Comparison of ENCODE assay signal across 19 mouse cellular contexts in genomic region chr17:33631796-33632195, GRCm38 (mm10). TPM values are rescaled to one million over a fixed set of nuclear protein-coding genes. Genes with fewer than 3 reads are reported as not detected.
A peak's percentile ranks its signal among the peaks of the same experiment; 100 is the strongest.
DNase-seq lines count a peak whose midpoint lies in the region; ATAC-seq lines count a peak whose summit lies in the region.
"Had no signal": no experiment of that assay in that cellular context is flagged by ENCODE, and none has a peak within 500 bp of the region (broad histone marks: within the 10 kb centered on the region; RNA-seq: fewer than 3 reads in every experiment).

No protein-coding gene starts in this region.

- peaks cover 41% of the 10 kb centered on the region for H3K36me3 ChIP-seq in hindbrain, embryonic 10.5 days
- no peaks in the 10 kb centered on the region for H3K36me3 ChIP-seq in hindbrain, embryonic 11.5 days (ENCODE audit: control insufficient read depth, insufficient read depth, low read length)

- peaks cover 25% of the 10 kb centered on the region for H3K4me1 ChIP-seq in hindbrain, embryonic 10.5 days (replicated peaks)
- 0 out of 2 replicates have a peak, but pooled peaks cover 5% of the 10 kb centered on the region for H3K4me1 ChIP-seq in hindbrain, embryonic 11.5 days (replicated peaks; ENCODE audit: control insufficient read depth, insufficient read depth, low read length)

- no peaks in the 10 kb centered on the region for H3K27me3 ChIP-seq in hindbrain, embryonic 10.5 days (ENCODE audit: insufficient read depth, poor library complexity, severe bottlenecking)
- H3K27me3 ChIP-seq in hindbrain, embryonic 11.5 days (ENCODE audit: control insufficient read depth, insufficient read depth, low read length) = no peaks in the 10 kb centered on the region
- H3K27me3 ChIP-seq: forebrain, embryonic 15.5 days; megakaryocyte, embryonic 14.5 days; neural tube, embryonic 15.5 days; stomach, embryonic 15.5 days had no signal

- no peak overlapping the region for H3K4me2 ChIP-seq in hindbrain, embryonic 11.5 days (replicated peaks; ENCODE audit: low read depth, low read length)
- H3K4me2 ChIP-seq: forebrain, embryonic 15.5 days; neural tube, embryonic 15.5 days; stomach, embryonic 15.5 days had no signal

- H3K9ac ChIP-seq in hindbrain, embryonic 11.5 days (ENCODE audit: low read depth, low read length) = no peak overlapping the region
- H3K9ac ChIP-seq: forebrain, embryonic 15.5 days; neural tube, embryonic 15.5 days; stomach, embryonic 15.5 days had no signal

- ATAC-seq in hindbrain, embryonic 11.5 days (ENCODE audit: low FRiP score) = no peak
- ATAC-seq: forebrain, embryonic 15.5 days; intestine, postnatal 0 days; lung, postnatal 0 days had no signal

- DNase-seq in hindbrain, embryonic 10.5 days (ENCODE audit: low spot score) = peak; percentile 2
- DNase-seq in hindbrain, embryonic 11.5 days (ENCODE audit: low spot score) = no peak
- DNase-seq in right cerebral cortex, postnatal 25 days = peak; percentile 9
- no peak for DNase-seq in right cerebral cortex, adult 2 months (ENCODE audit: low spot score in 2 of 2)
- peak; percentile 97 to 98 for DNase-seq in cerebellum, postnatal 10 days
- no peak for DNase-seq in urinary bladder, postnatal 14 days (ENCODE audit: low spot score)
- DNase-seq in B cell, adult 2 months = no peak
- DNase-seq in urinary bladder, postnatal 4 days (ENCODE audit: low spot score in 2 of 2) = no peak
- DNase-seq: gastrocnemius, postnatal 10 days; layer of hippocampus, adult 9-11 months; spleen, adult 18-20 months; thymus, postnatal 14 days had no signal

- H3K9me3 ChIP-seq in hindbrain, embryonic 10.5 days = no peaks in the 10 kb centered on the region
- H3K9me3 ChIP-seq in hindbrain, embryonic 11.5 days (ENCODE audit: control insufficient read depth, low read length) = no peaks in the 10 kb centered on the region
- H3K9me3 ChIP-seq: forebrain, embryonic 15.5 days; megakaryocyte, embryonic 14.5 days; neural tube, embryonic 15.5 days; stomach, embryonic 15.5 days had no signal

- no peak overlapping the region for H3K27ac ChIP-seq in hindbrain, embryonic 10.5 days
- H3K27ac ChIP-seq in hindbrain, embryonic 11.5 days (ENCODE audit: low read depth, low read length) = no peak overlapping the region
- H3K27ac ChIP-seq: forebrain, embryonic 15.5 days; neural tube, embryonic 15.5 days; stomach, embryonic 15.5 days had no signal

- H3K4me3 ChIP-seq in hindbrain, embryonic 10.5 days = no peak overlapping the region
- H3K4me3 ChIP-seq in hindbrain, embryonic 11.5 days (ENCODE audit: low read depth, low read length) = no peak overlapping the region
- H3K4me3 ChIP-seq: forebrain, embryonic 15.5 days; megakaryocyte, embryonic 14.5 days; neural tube, embryonic 15.5 days; stomach, embryonic 15.5 days had no signal

- WGBS in hindbrain, embryonic 10.5 days = 89% methylated on average over 5 of the region's 5 CpGs
- 94% methylated on average over 5 of the region's 5 CpGs for WGBS in hindbrain, embryonic 11.5 days

RNA-seq across cellular contexts. Expression of gene Zfp414, which starts 2.9 kb away (rescaled TPM):
- polyA plus RNA-seq in hindbrain, embryonic 10.5 days (2016; fragmentation: Nextera tagmentation; extraction: Ambion mirVana) = 55.3 and 64.5 TPM in 2 replicates
- polyA plus RNA-seq in hindbrain, embryonic 11.5 days (2014; fragmentation: Nextera tagmentation; extraction: Ambion mirVana) = 66.0 and 67.1 TPM in 2 replicates

RNA-seq across cellular contexts. Expression of gene Pram1, which starts 6.1 kb away (rescaled TPM):
- 0.31 and 0.75 TPM in 2 replicates for polyA plus RNA-seq in hindbrain, embryonic 10.5 days (2016; fragmentation: Nextera tagmentation; extraction: Ambion mirVana)
- polyA plus RNA-seq in hindbrain, embryonic 11.5 days (2014; fragmentation: Nextera tagmentation; extraction: Ambion mirVana) = 0.46 and 0.71 TPM in 2 replicates
- polyA plus RNA-seq: C2C12 had no signal

RNA-seq across cellular contexts. Expression of gene Hnrnpm, which starts 54.9 kb away (rescaled TPM):
- 317 and 482 TPM in 2 replicates for polyA plus RNA-seq in hindbrain, embryonic 10.5 days (2016; fragmentation: Nextera tagmentation; extraction: Ambion mirVana)
- 506 and 558 TPM in 2 replicates for polyA plus RNA-seq in hindbrain, embryonic 11.5 days (2014; fragmentation: Nextera tagmentation; extraction: Ambion mirVana)

Comparison
In these comparisons a context has a peak if more than half of its experiments do, and no peak if none do; other contexts are left out.
1. DNase-seq: peak in hindbrain, embryonic 10.5 days (single experiment), right cerebral cortex, postnatal 25 days (single experiment) and cerebellum, postnatal 10 days (2 of 2); none in hindbrain, embryonic 11.5 days (single experiment), right cerebral cortex, adult 2 months (0 of 2), urinary bladder, postnatal 14 days (single experiment), B cell, adult 2 months (0 of 2) and urinary bladder, postnatal 4 days (0 of 2).